Mouse (Mus musculus) erythroblast, adult 5-6 weeks (primary cell): ENCODE data around the gene Shmt1. TPM values are rescaled to one million over a fixed set of nuclear protein-coding genes. Genes with fewer than 3 reads are reported as not detected.

Source experiments
- ATAC-seq: replicated peaks from 2 replicates; pipeline ENCODE4 v1.8.0; 2016; ENCODE audit warnings: moderate number of reproducible peaks, mild to moderate bottlenecking, moderate TSS enrichment, inconsistent platforms; ENCODE audit not compliant: poor library complexity, low FRiP score, severe bottlenecking
- total RNA-seq, 2 experiments: library from RNA; stranded (forward) in 1 of 2; stranded (reverse) in 1 of 2; fragments of 150-400 nt in 1 of 2; fragments of 200-764, 138-1000 nt in 1 of 2; gene quantifications; 2 replicates each; pipeline versions ENCODE4 v1.2.3 to v1.2.4; 2015 to 2017; ENCODE audit warnings: low replicate concordance in 2 of 2

Gene Shmt1
- total RNA-seq, 2 experiments from 2014 or later, result 1.5 to 10.9 TPM

GRCm38 (mm10) chr11:60740321-60740720, 71.2 kb downstream of the Shmt1 start:
- ATAC-seq, result no peak

Other genes with a start within 250 kb of the Shmt1 start
- gene Llgl1, start 112.0 kb downstream of the Shmt1 start, total RNA-seq (2015; ENCODE audit: low replicate concordance), result 3.8 and 5.6 TPM in 2 replicates
- 2.5 and 3.1 TPM in 2 replicates for gene Llgl1, start 112.0 kb downstream of the Shmt1 start, total RNA-seq (2017; ENCODE audit: low replicate concordance)
- gene Flii, start 84.5 kb downstream of the Shmt1 start, total RNA-seq (2015; ENCODE audit: low replicate concordance), result 26.9 and 54.8 TPM in 2 replicates
- 32.3 and 66.9 TPM in 2 replicates for gene Flii, start 84.5 kb downstream of the Shmt1 start, total RNA-seq (2017; ENCODE audit: low replicate concordance)
- gene Mief2, start 83.3 kb downstream of the Shmt1 start, total RNA-seq (2015; ENCODE audit: low replicate concordance), result 0.84 TPM in 1 of 2 replicates, not detected in the other
- gene Mief2, start 83.3 kb downstream of the Shmt1 start, total RNA-seq (2017; ENCODE audit: low replicate concordance), result 0.42 and 1.3 TPM in 2 replicates
- 5.6 and 7.1 TPM in 2 replicates for gene Top3a, start 34.4 kb downstream of the Shmt1 start, total RNA-seq (2015; ENCODE audit: low replicate concordance)
- gene Top3a, start 34.4 kb downstream of the Shmt1 start, total RNA-seq (2017; ENCODE audit: low replicate concordance), result 4.5 and 11.9 TPM in 2 replicates
- gene Smcr8, start 34.2 kb downstream of the Shmt1 start, total RNA-seq (2015; ENCODE audit: low replicate concordance), result 10.0 and 11.3 TPM in 2 replicates
- gene Smcr8, start 34.2 kb downstream of the Shmt1 start, total RNA-seq (2017; ENCODE audit: low replicate concordance), result 3.5 and 5.6 TPM in 2 replicates
- gene Dhrs7b, start 18.9 kb upstream of the Shmt1 start, total RNA-seq (2015; ENCODE audit: low replicate concordance), result 2.3 TPM in 1 of 2 replicates, not detected in the other
- gene Dhrs7b, start 18.9 kb upstream of the Shmt1 start, total RNA-seq (2017; ENCODE audit: low replicate concordance), result 1.4 and 4.7 TPM in 2 replicates
- gene Tmem11, start 67.6 kb upstream of the Shmt1 start, total RNA-seq (2015; ENCODE audit: low replicate concordance), result 1.9 and 8.8 TPM in 2 replicates
- gene Tmem11, start 67.6 kb upstream of the Shmt1 start, total RNA-seq (2017; ENCODE audit: low replicate concordance), result 7.2 and 13.5 TPM in 2 replicates
- gene Natd1, start 103.0 kb upstream of the Shmt1 start, total RNA-seq (2015; ENCODE audit: low replicate concordance), result 6.1 and 7.1 TPM in 2 replicates
- gene Natd1, start 103.0 kb upstream of the Shmt1 start, total RNA-seq (2017; ENCODE audit: low replicate concordance), result 2.4 and 4.5 TPM in 2 replicates
- 28.1 and 29.7 TPM in 2 replicates for gene Map2k3, start 120.3 kb upstream of the Shmt1 start, total RNA-seq (2015; ENCODE audit: low replicate concordance)
- 21.6 and 45.6 TPM in 2 replicates for gene Map2k3, start 120.3 kb upstream of the Shmt1 start, total RNA-seq (2017; ENCODE audit: low replicate concordance)
- not detected in 2 replicates for gene Kcnj12, start 210.8 kb upstream of the Shmt1 start, total RNA-seq (2015; ENCODE audit: low replicate concordance)
- not detected in 2 replicates for gene Kcnj12, start 210.8 kb upstream of the Shmt1 start, total RNA-seq (2017; ENCODE audit: low replicate concordance)